Mouse (Mus musculus) heart, embryonic 12.5 days (tissue): Measurements from ENCODE around the gene Ehbp1l1. TPM values are rescaled to one million over a fixed set of nuclear protein-coding genes. Genes with fewer than 3 reads are reported as not detected.

ENCODE experiments used
- ATAC-seq: fragments of 200-750 bp; cut with Nextera tagmentation; 2 replicates; pipeline ENCODE4 v1.8.0; 2017; ENCODE audit warnings: moderate TSS enrichment, moderate library complexity; ENCODE audit not compliant: insufficient number of reproducible peaks, low FRiP score
- H3K27ac ChIP-seq: fragments of 300-500 bp; sonication (generic); 2 replicates; pipeline ENCODE4 v1.5.1; 2016; ENCODE audit warnings: mild to moderate bottlenecking, moderate library complexity; ENCODE audit not compliant: poor library complexity, severe bottlenecking
- H3K27me3 ChIP-seq: fragments of 300-500 bp; sonication (generic); replicated peaks from 2 replicates; pipeline ENCODE4 v1.6.1; 2016; ENCODE audit warnings: mild to moderate bottlenecking, moderate library complexity
- H3K36me3 ChIP-seq: fragments of 300-500 bp; sonication (generic); 2 replicates; pipeline ENCODE4 v1.6.1; 2016; ENCODE audit warnings: mild to moderate bottlenecking, moderate library complexity
- H3K4me1 ChIP-seq: fragments of 300-500 bp; sonication (generic); replicated peaks from 2 replicates; pipeline ENCODE4 v1.6.1; 2016; ENCODE audit warnings: mild to moderate bottlenecking
- H3K4me2 ChIP-seq: fragments of 300-500 bp; sonication (generic); 2 replicates; pipeline ENCODE4 v1.6.1; 2016; ENCODE audit warnings: mild to moderate bottlenecking, moderate library complexity
- H3K4me3 ChIP-seq: fragments of 300-500 bp; sonication (generic); 2 replicates; pipeline ENCODE4 v1.5.1; 2016; ENCODE audit warnings: mild to moderate bottlenecking
- H3K9ac ChIP-seq: fragments of 300-500 bp; sonication (generic); 2 replicates; pipeline ENCODE4 v1.6.1; 2016; ENCODE audit warnings: mild to moderate bottlenecking, moderate library complexity
- H3K9me3 ChIP-seq: fragments of 300-500 bp; sonication (generic); replicated peaks from 2 replicates; pipeline ENCODE4 v1.6.1; 2016; ENCODE audit warnings: mild to moderate bottlenecking, moderate library complexity
- WGBS: fragments of 180-500 bp; shearing (Covaris S2); methylation state at CpG from one replicate; pipeline ENCODE4 v1.1.7; 2016; 5-methylcytosine and 5-hydroxymethylcytosine counted together
- polyA plus RNA-seq: library from polyadenylated mRNA; unstranded; fragments of >200 nt; fragmentation: Nextera tagmentation; extraction: Ambion mirVana; gene quantifications from 2 replicates; pipeline ENCODE4 v1.2.1, GENCODE M21; 2016

Gene Ehbp1l1
- polyA plus RNA-seq, 1 experiment from 2014 or later = 123 TPM

DNA sequence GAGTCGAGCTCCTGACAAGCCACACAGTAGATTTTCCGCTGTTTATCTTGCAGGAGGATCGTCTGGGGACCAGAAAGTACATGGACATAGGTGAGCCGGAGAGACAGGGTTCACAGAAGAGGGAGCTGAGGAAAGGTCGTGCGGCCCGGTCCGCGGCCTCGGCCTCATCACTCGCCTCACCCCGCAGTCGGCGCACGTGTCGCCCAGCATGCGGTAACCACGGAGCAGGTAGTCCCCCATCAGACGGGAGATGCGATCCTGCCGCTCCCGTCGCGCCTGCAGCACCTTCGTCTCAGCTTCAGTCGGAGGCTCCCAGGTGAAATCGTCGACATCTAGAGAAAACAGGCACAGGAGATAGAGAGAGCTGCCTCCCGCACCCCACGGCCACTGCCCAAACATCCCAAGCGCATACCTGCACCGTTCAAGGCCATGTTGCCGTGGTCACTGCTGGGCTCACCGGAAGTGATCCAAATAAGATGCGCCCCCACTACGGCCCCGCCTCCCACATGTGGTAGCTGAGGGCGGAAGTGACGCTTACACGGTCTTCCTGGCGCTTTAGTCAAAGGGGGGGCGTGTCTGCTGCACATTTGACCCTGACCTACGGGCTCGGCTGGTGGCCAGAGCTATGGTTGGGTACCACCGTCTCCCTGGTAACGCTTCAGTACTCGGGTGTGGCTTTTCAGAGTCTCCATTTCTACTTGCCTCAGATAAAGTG lies 5.3 kb upstream of the Ehbp1l1 start:
- H3K9ac ChIP-seq = peak overlapping the region; percentile 88
- peak overlapping the region; percentile 85 for H3K4me3 ChIP-seq
- H3K27me3 ChIP-seq = peaks cover 14% of the 10 kb centered on the region
- peaks cover 45% of the 10 kb centered on the region for H3K4me1 ChIP-seq
- 0 out of 2 replicates have a peak overlapping the region, but pooled peaks have one; percentile 42 for H3K27ac ChIP-seq
- H3K36me3 ChIP-seq = peaks cover 4% of the 10 kb centered on the region; the same call in 1 of the 2 replicates
- H3K9me3 ChIP-seq = no peaks in the 10 kb centered on the region
- under 1% methylated on average over 47 of the region's 47 CpGs for WGBS
- peak; percentile 80 for ATAC-seq
- peak overlapping the region; percentile 98 for H3K4me2 ChIP-seq

DNA sequence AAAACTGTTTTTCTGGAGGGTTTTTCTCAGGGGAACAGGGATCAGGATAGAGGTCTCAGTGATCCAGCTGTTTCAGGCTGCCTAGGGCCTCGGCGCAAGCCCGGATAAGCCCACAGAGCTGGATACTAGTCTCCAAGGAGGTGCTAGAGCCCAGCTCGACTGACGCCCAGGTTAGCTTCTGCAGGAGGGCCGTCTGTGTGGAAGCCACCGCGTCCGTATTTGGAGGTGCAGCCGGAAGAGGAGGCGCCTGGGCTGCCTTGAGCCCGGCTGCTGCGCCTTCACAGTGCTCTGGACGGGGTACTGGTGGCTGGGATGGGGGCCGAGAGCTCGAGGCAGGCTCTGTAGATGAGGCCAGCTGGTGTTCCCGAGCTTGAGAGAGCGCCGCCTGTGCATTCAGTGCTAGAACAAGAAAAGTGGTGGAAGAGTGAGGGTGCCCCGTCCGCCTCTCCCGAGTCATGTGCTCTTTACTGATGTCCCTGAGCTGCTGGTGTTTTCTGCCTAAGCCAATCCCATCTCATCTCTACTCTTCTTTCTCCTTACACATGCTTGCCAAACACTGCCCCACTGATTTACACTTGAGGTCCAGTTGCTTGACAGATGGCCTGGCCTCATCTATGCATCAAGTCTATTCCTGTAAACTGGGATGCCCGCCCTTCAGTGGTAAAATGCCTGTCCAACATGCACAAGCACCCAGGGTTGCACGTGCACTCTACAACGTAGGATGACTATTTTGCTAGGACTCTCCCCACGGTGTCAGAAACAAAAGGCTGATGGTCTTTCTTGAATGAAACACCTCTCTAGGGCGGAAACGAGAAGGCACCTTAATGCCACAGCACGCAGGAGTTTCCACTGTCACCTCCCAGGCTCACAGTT lies 4.4 kb upstream of the Ehbp1l1 start:
- H3K4me2 ChIP-seq = peak overlapping the region; percentile 98
- peaks cover 4% of the 10 kb centered on the region; the same call in 1 of the 2 replicates for H3K36me3 ChIP-seq
- no peaks in the 10 kb centered on the region for H3K9me3 ChIP-seq
- no peak for ATAC-seq
- H3K27ac ChIP-seq = no peak overlapping the region
- peaks cover 7% of the 10 kb centered on the region; the same call in 1 of the 2 replicates for H3K27me3 ChIP-seq
- peak overlapping the region; percentile 88 for H3K9ac ChIP-seq
- H3K4me3 ChIP-seq = peak overlapping the region; percentile 85
- H3K4me1 ChIP-seq = peaks cover 47% of the 10 kb centered on the region
- 72% methylated on average over 29 of the region's 29 CpGs for WGBS

DNA sequence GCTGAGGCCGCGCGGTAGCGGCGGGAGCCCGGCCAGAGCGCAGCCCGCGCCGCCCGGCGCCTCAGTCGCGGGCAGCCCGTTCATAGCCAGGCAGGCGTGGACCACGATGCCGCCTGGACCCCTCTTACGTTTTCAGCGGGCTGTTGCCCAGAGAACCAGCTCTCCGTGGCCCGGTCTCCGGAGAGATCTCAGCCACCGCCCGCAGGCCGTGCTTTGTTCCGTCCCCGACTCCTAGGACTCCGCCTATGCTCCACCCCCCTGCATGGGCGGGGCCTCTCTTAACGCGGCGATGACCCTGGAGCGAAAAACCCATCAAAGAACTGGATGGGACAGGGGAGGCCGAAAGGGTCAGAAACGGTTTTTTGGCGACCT lies 3.3 kb upstream of the Ehbp1l1 start, which contains the start of gene Fam89b:
TSS of gene Fam89b (minus strand) at position 210 of the 372 bp plus-strand sequence.
- Histone ChIP-seq H3K27me3 (peaks cover 4% of the 10 kb centered on the region; the same call in 1 of the 2 replicates), H3K9ac (peak within 1 kb of the TSS; percentile 89), H3K4me3 (peak within 1 kb of the TSS; percentile 85), H3K9me3 (no peaks in the 10 kb centered on the region), H3K4me2 (peak within 1 kb of the TSS; percentile 98), H3K36me3 (peaks cover 4% of the 10 kb centered on the region; the same call in 1 of the 2 replicates), H3K27ac (peak within 1 kb of the TSS; percentile 81), H3K4me1 (peaks cover 58% of the 10 kb centered on the region)
- ATAC-seq = peak; percentile 76
- under 1% methylated on average over 37 of the region's 37 CpGs for WGBS

DNA sequence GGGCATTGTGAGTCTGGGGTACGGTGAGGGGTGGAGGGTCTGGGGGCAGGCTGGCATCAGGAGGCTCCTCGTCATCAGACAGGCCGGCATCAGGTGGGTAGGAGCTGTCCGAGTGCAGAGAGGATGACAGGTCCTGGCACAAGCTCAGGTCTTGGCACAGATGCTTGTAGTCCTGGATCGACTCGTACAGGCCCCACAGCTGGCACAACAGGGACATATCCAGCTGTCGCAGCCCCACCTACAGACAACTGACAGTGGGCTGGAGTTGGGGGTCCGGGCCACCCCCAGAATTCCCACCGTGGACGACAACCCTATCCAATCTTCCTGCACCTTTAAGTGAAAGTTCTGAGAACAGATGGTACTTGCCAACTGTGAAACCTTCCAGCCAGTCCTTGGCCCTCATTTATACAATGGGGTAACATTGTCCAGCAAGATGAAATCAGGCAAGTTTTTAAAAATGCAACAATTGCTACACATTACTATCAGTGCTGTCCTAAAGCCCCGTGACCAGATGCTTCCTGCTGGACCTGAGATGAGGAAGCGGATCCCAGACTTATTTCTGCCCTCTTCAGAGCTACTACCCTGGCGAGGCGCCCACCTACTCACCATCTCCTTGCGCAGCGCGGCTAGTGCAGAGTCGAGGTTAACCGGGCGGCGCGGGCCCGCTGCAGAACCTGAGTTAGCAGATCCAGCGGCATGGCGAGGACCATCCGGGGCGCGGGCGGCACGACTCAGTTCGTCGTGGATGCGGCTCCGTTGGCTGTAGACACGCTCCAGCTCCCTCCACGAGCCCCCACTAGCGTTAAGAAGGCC lies 2.7 kb upstream of the Ehbp1l1 start:
- 9% methylated on average over 37 of the region's 37 CpGs for WGBS
- Histone ChIP-seq H3K9ac (peak overlapping the region; percentile 89), H3K36me3 (peaks cover 9% of the 10 kb centered on the region), H3K4me3 (peak overlapping the region; percentile 80), H3K4me2 (peak overlapping the region; percentile 89), H3K27me3 (no peaks in the 10 kb centered on the region), H3K4me1 (peaks cover 64% of the 10 kb centered on the region), H3K27ac (peak overlapping the region; percentile 81), H3K9me3 (no peaks in the 10 kb centered on the region)
- no peak for ATAC-seq

DNA sequence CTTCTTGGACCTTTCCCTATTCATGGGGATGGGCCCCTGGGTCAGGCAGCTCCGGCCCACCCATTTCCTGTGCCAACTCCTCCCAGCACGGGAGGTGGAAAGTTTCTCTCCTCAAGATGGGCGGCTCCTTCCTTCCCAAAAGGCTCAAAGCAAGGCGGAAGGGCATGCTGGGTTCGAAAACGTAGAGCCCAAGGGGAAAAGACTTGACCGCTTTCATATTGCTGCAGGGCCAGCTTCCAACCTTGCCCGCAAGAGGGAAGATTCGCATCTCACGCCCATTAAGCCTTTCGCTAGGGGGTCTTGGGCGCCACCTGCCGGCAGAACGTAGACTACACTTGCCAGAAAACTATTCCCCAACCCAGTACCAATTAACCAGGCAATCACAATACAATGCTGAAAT lies 1.6 kb upstream of the Ehbp1l1 start:
- H3K4me1 ChIP-seq = peaks cover 75% of the 10 kb centered on the region
- peak overlapping the region; percentile 48 for H3K9ac ChIP-seq
- peak overlapping the region; percentile 53; the same call in 1 of the 2 replicates for H3K27ac ChIP-seq
- no peaks in the 10 kb centered on the region for H3K9me3 ChIP-seq
- H3K4me2 ChIP-seq = peak overlapping the region; percentile 89
- ATAC-seq = no peak
- H3K36me3 ChIP-seq = peaks cover 20% of the 10 kb centered on the region
- peak overlapping the region; percentile 80 for H3K4me3 ChIP-seq
- 2% methylated on average over 14 of the region's 14 CpGs for WGBS
- no peaks in the 10 kb centered on the region for H3K27me3 ChIP-seq

DNA sequence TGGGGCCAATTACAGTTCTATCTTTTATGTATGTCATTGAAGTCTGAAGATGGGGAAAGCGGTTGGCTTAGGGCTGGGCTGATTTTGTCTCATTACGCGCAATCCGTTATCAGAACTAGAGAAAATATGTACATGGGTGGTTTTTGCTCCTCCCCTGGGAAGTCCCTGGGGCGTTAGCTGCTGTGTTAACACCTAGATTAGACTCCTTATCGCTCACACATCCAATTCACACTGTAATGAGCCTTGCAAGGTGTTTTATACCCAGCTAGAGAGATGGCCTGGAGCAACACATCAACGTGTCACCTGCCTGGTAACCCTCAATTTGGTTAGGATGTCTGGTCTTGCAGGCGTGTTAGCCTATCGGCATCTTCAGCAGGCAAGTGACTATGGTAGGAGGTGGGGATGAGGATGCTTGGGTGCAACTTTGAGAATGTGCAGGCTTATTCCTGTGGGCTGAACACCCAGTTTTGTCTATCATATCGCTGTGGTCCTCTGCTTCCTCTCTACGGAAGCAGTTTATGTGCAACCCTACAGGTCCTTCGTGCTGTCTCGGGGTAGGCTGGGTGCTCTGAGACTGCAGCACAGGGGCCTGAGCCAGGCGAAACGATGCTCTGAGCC lies 953 bp upstream of the Ehbp1l1 start:
- ATAC-seq = no peak
- Histone ChIP-seq H3K4me3 (peak overlapping the region; percentile 80), H3K27ac (peak overlapping the region; percentile 53), H3K27me3 (no peaks in the 10 kb centered on the region), H3K9ac (peak overlapping the region; percentile 48), H3K4me2 (peak overlapping the region; percentile 89), H3K9me3 (no peaks in the 10 kb centered on the region), H3K4me1 (peaks cover 75% of the 10 kb centered on the region), H3K36me3 (peaks cover 26% of the 10 kb centered on the region)
- WGBS = 59% methylated on average over 15 of the region's 15 CpGs

DNA sequence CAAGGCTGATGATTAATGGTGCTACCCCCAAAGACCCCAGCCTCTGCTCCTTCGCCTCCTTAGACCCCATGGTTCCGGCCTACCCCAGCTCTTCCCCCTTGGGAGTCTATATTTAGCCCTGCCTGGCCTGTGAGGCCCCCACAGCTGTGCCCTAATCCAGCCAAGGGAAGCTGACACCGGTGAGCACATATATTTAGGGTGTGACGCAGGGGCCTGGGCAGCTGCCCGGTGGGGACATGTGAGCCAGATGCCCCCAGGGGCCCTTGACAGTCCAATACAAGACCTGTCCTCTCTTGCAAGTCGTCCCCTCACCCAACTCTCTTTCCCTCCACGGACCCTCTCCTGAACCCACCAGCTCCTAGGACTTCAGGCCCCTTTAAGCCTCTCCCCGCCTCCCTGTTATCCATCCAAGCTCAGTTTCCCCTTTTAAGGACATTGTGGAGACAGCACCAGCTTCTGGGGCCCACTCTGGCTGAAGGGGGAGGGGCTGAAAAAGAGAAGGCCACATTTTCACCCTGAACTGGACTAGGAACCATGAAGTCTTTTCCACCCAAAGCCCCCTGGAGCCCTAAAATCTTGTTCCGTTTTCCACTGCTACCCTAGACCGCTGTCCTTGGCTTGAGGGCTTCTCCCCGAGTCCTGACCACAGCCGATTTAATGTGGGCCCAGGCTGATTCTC lies 949 bp downstream of the Ehbp1l1 start:
- WGBS = 24% methylated on average over 12 of the region's 12 CpGs
- ATAC-seq = peak; percentile 51
- Histone ChIP-seq H3K4me2 (peak overlapping the region; percentile 89), H3K9ac (peak overlapping the region; percentile 90), H3K4me3 (peak overlapping the region; percentile 80), H3K4me1 (peaks cover 60% of the 10 kb centered on the region), H3K9me3 (no peaks in the 10 kb centered on the region), H3K27me3 (no peaks in the 10 kb centered on the region), H3K36me3 (peaks cover 42% of the 10 kb centered on the region), H3K27ac (peak overlapping the region; percentile 97)

DNA sequence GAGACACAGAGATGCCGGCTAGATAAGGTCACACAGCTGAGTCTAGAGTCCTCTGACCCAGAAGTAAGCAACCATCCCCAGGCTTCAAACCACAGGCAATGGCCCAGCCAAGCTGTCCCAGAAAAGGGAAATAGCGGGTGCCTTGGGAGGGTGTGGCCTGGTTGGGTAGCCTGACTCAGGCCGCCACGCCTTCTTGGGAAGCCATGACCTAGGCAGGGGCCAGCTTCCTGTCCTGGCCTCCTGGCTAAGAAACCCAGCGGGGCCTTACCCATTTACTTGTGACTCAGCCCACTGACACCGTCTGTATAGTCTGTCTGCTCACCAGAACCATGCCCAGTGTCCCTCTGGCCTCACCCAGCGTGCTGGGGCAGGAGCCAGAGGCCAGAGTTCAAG lies 1.6 kb downstream of the Ehbp1l1 start:
- Histone ChIP-seq H3K9ac (peak overlapping the region; percentile 90), H3K27me3 (no peaks in the 10 kb centered on the region), H3K4me2 (peak overlapping the region; percentile 89), H3K4me1 (peaks cover 54% of the 10 kb centered on the region), H3K9me3 (no peaks in the 10 kb centered on the region), H3K4me3 (peak overlapping the region; percentile 80), H3K36me3 (peaks cover 48% of the 10 kb centered on the region), H3K27ac (peak overlapping the region; percentile 97)
- WGBS = 29% methylated on average over 7 of the region's 7 CpGs
- ATAC-seq = peak; percentile 59

DNA sequence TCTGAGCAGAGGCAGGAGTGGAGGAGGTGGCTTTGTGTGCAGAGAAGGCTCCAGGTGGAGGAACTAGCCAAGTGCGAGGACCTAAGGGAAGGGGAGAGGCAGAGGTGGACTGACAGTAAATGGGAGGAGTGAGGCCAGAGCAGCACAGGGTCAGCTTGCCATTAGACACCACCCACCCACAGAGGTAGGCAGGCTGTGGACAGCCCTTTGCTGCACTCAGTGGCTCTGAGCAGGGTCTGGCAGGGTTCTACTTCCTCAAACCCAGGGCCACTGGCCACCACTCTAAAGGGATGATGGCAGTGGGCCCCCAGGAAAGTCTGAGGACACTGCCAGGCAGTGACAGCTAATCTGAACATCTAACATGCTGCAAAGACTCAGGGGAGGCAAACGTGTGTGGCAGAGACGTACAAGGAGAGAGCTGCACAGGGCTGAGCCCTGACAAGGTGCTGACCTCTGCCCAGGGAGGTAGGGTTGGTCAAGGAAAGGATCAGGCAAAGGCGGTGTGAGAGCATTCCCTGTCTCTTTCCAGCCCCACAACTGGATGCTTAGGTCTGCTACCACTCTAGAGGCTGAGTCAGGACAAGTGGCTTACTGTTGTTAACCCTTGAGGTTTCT lies 2.1 kb downstream of the Ehbp1l1 start:
- Histone ChIP-seq H3K4me3 (peak overlapping the region; percentile 80), H3K9me3 (no peaks in the 10 kb centered on the region), H3K4me2 (peak overlapping the region; percentile 89), H3K36me3 (peaks cover 53% of the 10 kb centered on the region), H3K27me3 (no peaks in the 10 kb centered on the region), H3K27ac (peak overlapping the region; percentile 97), H3K9ac (peak overlapping the region; percentile 90), H3K4me1 (peaks cover 54% of the 10 kb centered on the region)
- WGBS = 42% methylated on average over 4 of the region's 4 CpGs
- no peak for ATAC-seq
